Comparison of ENCODE assay signal across 11 mouse cellular contexts in the genomic region with DNA sequence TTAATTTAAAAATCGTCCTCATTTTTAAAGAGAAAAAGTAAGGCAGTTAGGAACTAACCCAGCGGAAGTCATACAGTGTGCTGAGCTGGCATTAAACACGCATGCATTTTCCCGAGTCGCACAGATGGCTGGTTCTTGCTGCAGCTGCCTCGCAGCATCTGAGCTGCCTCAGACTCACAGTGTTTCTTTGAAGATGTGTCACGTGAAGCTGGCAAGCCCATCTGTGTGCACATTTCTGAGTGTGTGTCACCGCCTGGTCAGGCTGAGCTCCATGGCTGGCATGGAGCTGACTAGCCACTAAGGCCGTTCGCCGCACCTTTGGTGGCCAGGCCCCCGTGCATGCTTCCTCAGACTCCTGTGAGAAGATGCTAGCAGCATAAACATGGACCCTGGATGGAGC. TPM values are rescaled to one million over a fixed set of nuclear protein-coding genes. Genes with fewer than 3 reads are reported as not detected.
DNase-seq lines count a peak whose midpoint lies in the region; ATAC-seq lines count a peak whose summit lies in the region.
"Had no signal": no experiment of that assay in that cellular context is flagged by ENCODE, and none has a peak within 500 bp of the region (broad histone marks: within the 10 kb centered on the region; RNA-seq: fewer than 3 reads in every experiment).

No protein-coding gene starts in this region.

- peaks cover 6% of the 10 kb centered on the region; the same call in 1 of the 2 replicates for H3K4me1 ChIP-seq in forebrain, embryonic 14.5 days (ENCODE audit: control insufficient read depth, insufficient read depth, low read length)
- H3K4me1 ChIP-seq in hindbrain, embryonic 10.5 days (replicated peaks), result peaks cover 16% of the 10 kb centered on the region

- no peaks in the 10 kb centered on the region for H3K9me3 ChIP-seq in forebrain, embryonic 14.5 days (replicated peaks; ENCODE audit: control insufficient read depth, low read length)
- no peaks in the 10 kb centered on the region for H3K9me3 ChIP-seq in hindbrain, embryonic 10.5 days
- H3K9me3 ChIP-seq: heart, embryonic 13.5 days had no signal

- H3K36me3 ChIP-seq in forebrain, embryonic 14.5 days (ENCODE audit: control insufficient read depth, insufficient read depth, low read length), result no peaks in the 10 kb centered on the region
- no peaks in the 10 kb centered on the region for H3K36me3 ChIP-seq in hindbrain, embryonic 10.5 days
- H3K36me3 ChIP-seq: heart, embryonic 13.5 days had no signal

- DNase-seq in forebrain, embryonic 14.5 days (ENCODE audit: low spot score), result peak; percentile 94
- no peak for DNase-seq in hindbrain, embryonic 10.5 days (ENCODE audit: low spot score)
- peak; percentile 70 to 84 for DNase-seq in left cerebral cortex, postnatal 10 days (ENCODE audit: extremely low spot score in 1 of 2, low spot score in 2 of 2)
- peak; percentile 85 for DNase-seq in right cerebral cortex, postnatal 25 days
- DNase-seq in urinary bladder, postnatal 10 days (ENCODE audit: low spot score), result no peak
- DNase-seq in embryo, embryonic 11 days, result no peak
- DNase-seq in gastrocnemius, postnatal 14 days, result no peak
- no peak for DNase-seq in ovary, postnatal 36 days (ENCODE audit: low spot score)

- intact Hi-C loops in left cerebral cortex, postnatal 10 days (cut with DNase I), result no loop called here
- intact Hi-C loops in gastrocnemius, postnatal 14 days (cut with DNase I; ENCODE audit: low total_unique reads), result no loop called here

- H3K9ac ChIP-seq in forebrain, embryonic 14.5 days (ENCODE audit: low read length), result peak overlapping the region; percentile 30; the same call in 1 of the 2 replicates
- H3K9ac ChIP-seq: heart, embryonic 13.5 days had no signal

- H3K4me2 ChIP-seq in forebrain, embryonic 14.5 days (ENCODE audit: low read length), result no peak overlapping the region; the same call in 1 of the 2 replicates
- H3K4me2 ChIP-seq: heart, embryonic 13.5 days had no signal

- H3K27ac ChIP-seq in forebrain, embryonic 14.5 days (ENCODE audit: low read depth, low read length), result peak overlapping the region; percentile 94
- peak overlapping the region; percentile 42; the same call in 1 of the 2 replicates for H3K27ac ChIP-seq in hindbrain, embryonic 10.5 days
- H3K27ac ChIP-seq: heart, embryonic 13.5 days had no signal

- WGBS in forebrain, embryonic 14.5 days, result 62% methylated on average over 12 of the region's 12 CpGs
- 77% methylated on average over 12 of the region's 12 CpGs for WGBS in hindbrain, embryonic 10.5 days

- ATAC-seq in forebrain, embryonic 14.5 days, result peak; percentile 82

- no peaks in the 10 kb centered on the region for H3K27me3 ChIP-seq in forebrain, embryonic 14.5 days (replicated peaks; ENCODE audit: control insufficient read depth, insufficient read depth, low read length)
- peaks cover 36% of the 10 kb centered on the region for H3K27me3 ChIP-seq in hindbrain, embryonic 10.5 days (ENCODE audit: insufficient read depth, poor library complexity, severe bottlenecking)

- H3K4me3 ChIP-seq in forebrain, embryonic 14.5 days (ENCODE audit: low read depth, low read length), result no peak overlapping the region
- no peak overlapping the region for H3K4me3 ChIP-seq in hindbrain, embryonic 10.5 days
- H3K4me3 ChIP-seq: heart, embryonic 13.5 days; megakaryocyte, embryonic 14.5 days had no signal

RNA-seq across cellular contexts. Expression of gene Syt3, which starts 1.4 kb away (rescaled TPM):
- polyA plus RNA-seq in forebrain, embryonic 14.5 days (2014; fragmentation: Nextera tagmentation; extraction: Ambion mirVana), result 19.0 and 25.3 TPM in 2 replicates
- 2.7 and 3.0 TPM in 2 replicates for polyA plus RNA-seq in hindbrain, embryonic 10.5 days (2016; fragmentation: Nextera tagmentation; extraction: Ambion mirVana)
- 10 to 100 TPM; 77.1 to 78.3 TPM for total RNA-seq in left cerebral cortex, postnatal 10 days (2021)
- total RNA-seq in gastrocnemius, postnatal 14 days (2021), result under 1 TPM; 0.35 to 0.49 TPM

RNA-seq across cellular contexts. Expression of gene 1700008O03Rik, which starts 3.1 kb away (rescaled TPM):
- polyA plus RNA-seq in forebrain, embryonic 14.5 days (2014; fragmentation: Nextera tagmentation; extraction: Ambion mirVana), result 0.63 and 0.86 TPM in 2 replicates
- 2.1 and 2.7 TPM in 2 replicates for polyA plus RNA-seq in hindbrain, embryonic 10.5 days (2016; fragmentation: Nextera tagmentation; extraction: Ambion mirVana)
- total RNA-seq in left cerebral cortex, postnatal 10 days (2021), result 1 to 10 TPM; 2.1 to 2.9 TPM
- not detected for total RNA-seq in gastrocnemius, postnatal 14 days (2021)

RNA-seq across cellular contexts. Expression of gene Lrrc4b, which starts 46.3 kb away (rescaled TPM):
- 20.8 and 22.1 TPM in 2 replicates for polyA plus RNA-seq in forebrain, embryonic 14.5 days (2014; fragmentation: Nextera tagmentation; extraction: Ambion mirVana)
- 1.7 and 4.4 TPM in 2 replicates for polyA plus RNA-seq in hindbrain, embryonic 10.5 days (2016; fragmentation: Nextera tagmentation; extraction: Ambion mirVana)
- total RNA-seq in left cerebral cortex, postnatal 10 days (2021), result 100 to 1,000 TPM; 311 to 323 TPM
- total RNA-seq in gastrocnemius, postnatal 14 days (2021), result 1 to 10 TPM in 1 of 2 experiments, under 1 TPM in 1; 0.51 to 1.3 TPM
- total RNA-seq: common myeloid progenitor, adult 5-6 weeks had no signal

Comparison
In these comparisons a context has a peak if more than half of its experiments do, and no peak if none do; other contexts are left out.
1. DNase-seq: peak in forebrain, embryonic 14.5 days (single experiment), left cerebral cortex, postnatal 10 days (2 of 2) and right cerebral cortex, postnatal 25 days (single experiment); none in hindbrain, embryonic 10.5 days (single experiment), urinary bladder, postnatal 10 days (single experiment), embryo, embryonic 11 days (single experiment), gastrocnemius, postnatal 14 days (single experiment) and ovary, postnatal 36 days (single experiment).
2. RNA of gene Syt3, which starts 1.4 kb away (total RNA-seq): 77.1 to 78.3 TPM in left cerebral cortex, postnatal 10 days; 0.35 to 0.49 TPM in gastrocnemius, postnatal 14 days; every median in the first group is over 10 times any median in the second.
3. RNA of gene Lrrc4b, which starts 46.3 kb away (total RNA-seq): 311 to 323 TPM in left cerebral cortex, postnatal 10 days; 0.51 to 1.3 TPM in gastrocnemius, postnatal 14 days; every median in the first group is over 100 times any median in the second.